Mouse (Mus musculus) lung, postnatal 4 days (tissue): ENCODE data around the gene Cavin1.
"Not testable (repeated sequence)": the region's sequence is repeated elsewhere in the genome, so short reads cannot be mapped to it uniquely, and the experiment has no call there.

ENCODE experiments used
- DNase-seq, 2 experiments: peaks; one replicate each; pipeline ENCODE4 v3.0.0; 2021

Cavin1 gene

GRCm38 (mm10) chr11:100970557-100970937 is at the start of gene Cavin1:
Cavin1 (minus strand) TSS chr11:100970887.
- peak; percentile 97 to 99 for DNase-seq

DNA sequence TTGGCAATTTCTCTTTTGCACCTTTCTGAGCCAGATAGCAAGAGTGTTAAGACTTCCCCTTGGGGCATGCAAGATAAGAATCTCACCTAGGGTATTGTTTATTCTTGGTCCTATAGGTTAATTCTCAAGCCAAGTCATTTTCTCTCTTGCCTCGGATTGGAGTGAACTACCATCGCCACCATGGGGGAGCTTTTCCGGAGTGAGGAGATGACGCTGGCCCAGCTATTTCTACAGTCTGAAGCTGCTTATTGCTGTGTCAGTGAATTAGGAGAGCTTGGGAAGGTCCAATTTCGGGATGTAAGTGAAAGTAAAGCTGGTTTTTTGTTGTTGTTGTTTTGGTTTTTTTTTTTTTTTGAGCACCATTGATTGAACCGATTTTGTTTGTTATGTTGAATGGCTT is 41.0 kb upstream of the Cavin1 start:
- DNase-seq, result no peak

DNA sequence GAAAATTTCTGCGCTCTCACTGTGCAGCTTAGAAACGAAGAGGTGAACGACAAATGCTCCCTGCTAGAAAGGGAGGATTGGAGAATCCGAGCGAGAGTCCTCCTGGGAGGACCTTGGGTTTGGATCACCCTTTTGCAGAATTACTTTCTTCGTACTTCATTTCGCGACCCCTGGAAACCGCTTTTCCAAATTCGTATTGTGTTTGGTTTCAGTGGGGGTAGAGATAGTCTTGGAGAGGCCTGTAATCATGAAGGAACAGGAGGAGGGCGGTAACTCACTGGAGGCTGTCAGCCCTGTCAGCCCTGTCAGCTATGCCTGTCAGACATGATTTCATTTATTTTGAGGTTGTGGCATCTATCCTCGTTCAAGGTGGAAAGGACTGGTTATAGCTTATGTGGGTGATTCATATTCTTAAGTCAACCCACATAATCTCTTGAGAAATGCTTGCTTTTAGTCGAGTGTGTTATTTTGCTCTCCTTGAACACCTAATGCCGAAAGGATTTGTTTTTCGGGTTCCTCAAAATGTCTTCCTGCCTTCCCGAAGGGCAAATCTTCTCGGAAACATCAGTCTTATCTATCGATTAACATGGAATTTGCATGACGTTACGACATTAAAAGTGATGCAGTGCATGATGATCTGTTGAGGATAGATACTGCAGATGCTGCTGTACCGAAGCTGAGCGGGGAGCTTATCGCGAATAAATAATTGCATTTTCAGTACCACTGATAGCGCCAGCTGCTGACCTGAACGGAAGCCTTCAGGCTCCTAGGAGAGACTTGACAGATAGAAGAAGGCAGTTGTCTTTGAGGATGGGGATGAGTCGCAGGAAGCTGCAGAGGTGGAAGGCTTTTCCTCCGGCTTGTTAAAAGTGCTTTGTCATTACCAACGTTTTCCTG is 39.4 kb upstream of the Cavin1 start:
- no peak for DNase-seq

DNA sequence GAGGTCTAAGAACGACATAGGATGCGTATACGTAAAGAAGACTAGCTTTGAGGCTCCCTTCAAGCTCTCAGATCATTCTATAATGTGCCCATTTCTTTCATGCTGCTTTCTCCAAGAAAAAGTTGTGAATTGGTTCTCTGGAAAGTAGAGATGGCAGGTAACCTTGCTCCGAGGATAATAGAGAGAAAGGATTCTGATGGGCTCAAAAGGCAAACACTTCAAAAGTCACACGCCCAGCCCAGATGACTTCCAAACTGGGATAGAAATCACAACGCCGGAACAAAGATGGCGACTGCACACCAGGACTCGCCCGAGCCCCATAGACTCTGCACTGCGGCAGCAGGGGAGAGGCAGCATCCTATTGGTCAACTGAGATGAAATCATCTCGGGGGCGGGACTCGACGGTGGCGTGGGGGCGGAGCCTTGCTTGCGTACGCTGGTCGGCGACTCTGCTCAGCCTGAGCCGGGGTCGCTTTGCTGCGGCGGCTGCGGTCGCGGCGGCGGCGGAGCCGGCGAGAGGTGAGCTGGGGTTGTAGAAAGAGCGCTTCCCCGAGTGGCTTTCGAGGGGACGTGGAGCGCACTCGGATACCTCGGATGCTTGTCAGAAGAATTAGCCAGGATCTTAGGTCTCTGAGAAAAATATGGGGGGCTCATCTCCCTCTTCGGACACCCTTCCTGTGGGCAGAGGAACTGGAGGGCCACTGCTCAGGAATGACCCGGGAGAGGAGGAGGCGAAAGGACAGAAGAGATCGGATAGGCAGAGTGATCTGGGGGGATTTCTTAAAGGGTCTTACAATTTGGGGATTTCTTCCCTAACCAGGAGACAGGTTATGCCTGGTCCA is 38.6 kb upstream of the Cavin1 start, which contains the start of gene Atp6v0a1:
Atp6v0a1 (plus strand) TSS at position 407 of the 842 bp plus-strand sequence.
- peak; percentile 98 for DNase-seq

DNA sequence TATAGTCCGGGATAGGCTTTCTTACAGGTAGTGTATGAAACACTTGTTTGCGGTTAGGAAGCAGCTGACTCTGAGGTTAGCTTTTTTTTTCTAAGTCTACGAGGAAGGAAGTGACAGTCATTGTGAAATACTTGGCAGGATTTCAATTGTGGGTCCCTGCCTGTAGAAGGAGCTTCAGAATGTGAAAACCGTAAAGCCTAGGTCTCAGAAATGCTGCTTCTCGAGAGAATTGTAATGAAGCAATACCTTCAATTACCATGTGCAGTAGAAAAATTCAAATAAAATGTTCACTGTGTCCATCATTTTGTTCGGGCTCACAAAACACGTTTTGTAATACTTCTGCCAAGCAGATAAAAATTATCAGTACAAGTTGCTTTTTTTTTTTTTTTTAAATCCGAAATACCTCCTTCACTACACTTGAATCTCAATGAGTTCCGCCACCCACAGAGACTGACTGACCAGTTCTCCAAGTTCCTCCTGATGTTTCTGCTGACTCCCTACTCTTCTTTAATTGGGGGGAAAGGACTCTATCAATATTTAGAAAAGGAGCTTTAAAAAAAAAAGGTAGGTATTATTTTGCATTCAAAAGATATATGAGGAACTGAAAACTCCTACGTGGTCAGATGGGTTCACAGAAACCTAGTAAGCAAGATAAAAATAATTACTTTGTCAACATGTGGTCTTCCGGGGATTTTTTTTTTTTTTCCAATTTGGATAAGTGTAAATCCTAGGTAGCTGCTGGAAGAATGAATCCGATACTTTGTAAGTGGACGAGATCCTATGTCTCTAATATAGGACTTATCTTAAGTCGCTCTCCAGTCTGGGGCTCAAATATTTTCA is 37.7 kb upstream of the Cavin1 start:
- peak in 1 of 2 experiments; percentile 60 for DNase-seq

DNA sequence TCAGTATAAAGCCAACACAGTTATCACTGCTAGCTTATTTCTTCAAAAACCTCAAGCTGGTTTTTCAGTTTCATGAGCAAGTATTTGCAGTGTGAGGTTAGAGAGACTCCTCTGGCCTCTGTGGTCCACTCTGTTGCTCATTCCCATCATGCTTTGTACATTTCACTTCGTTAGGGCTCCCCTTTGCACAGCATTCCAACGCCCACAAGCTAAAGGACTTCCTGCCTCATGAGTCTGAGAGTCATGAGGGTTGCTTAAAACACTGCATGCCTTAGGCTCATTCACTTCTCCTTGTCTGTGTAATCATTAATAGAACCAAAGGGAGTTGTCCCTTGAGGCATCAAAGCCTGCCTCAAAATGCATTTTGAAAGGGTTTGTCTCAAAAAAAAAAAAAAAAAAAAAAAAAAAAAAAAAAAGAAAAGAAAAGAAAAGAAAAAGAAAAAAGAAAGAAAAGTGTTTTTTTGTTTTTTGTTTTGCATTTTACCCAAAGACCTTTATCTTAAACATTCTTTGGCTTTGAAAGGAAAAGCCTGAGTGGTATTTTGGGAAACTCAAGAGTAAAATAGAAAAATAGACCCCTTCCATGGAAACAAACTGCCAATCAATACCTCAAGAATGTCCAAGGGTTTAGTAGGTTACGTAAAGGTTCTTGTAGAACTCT is 32.5 kb upstream of the Cavin1 start:
- peak; percentile 57 to 67 for DNase-seq

- DNase-seq, result not testable (repeated sequence)
Measured at GRCm38 (mm10) chr11:101001875-101002552, 31.3 kb upstream of the Cavin1 start.

GRCm38 (mm10) chr11:100999254-100999653 is 28.6 kb upstream of the Cavin1 start:
- DNase-seq, result no peak

GRCm38 (mm10) chr11:100998836-100999235 is 28.1 kb upstream of the Cavin1 start:
- DNase-seq, result no peak

- DNase-seq, result no peak
Measured at GRCm38 (mm10) chr11:100996501-100996900, 25.8 kb upstream of the Cavin1 start.

- no peak for DNase-seq
Measured at GRCm38 (mm10) chr11:100994655-100995054, 24.0 kb upstream of the Cavin1 start.

GRCm38 (mm10) chr11:100994233-100994632 is 23.5 kb upstream of the Cavin1 start:
- no peak for DNase-seq

DNA sequence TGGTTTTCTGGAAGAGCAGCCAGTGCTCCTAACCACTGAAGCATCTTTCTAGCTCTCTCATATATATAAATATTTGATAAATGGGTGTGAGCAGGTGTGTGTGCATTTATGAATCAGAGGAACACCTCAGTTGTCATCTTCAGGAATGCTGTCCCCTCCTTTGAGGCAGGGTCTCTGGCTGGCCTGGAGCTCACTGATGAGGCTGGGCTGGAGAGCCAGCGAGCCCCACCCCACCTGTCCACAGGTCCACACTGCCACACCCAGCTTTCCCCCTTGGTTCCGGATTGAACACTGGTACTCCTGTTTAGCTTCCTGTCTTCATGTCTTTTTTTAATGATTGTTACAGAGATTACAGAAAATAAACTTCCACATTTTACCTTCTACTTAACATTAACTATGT is 22.8 kb upstream of the Cavin1 start:
- DNase-seq, result no peak

DNA sequence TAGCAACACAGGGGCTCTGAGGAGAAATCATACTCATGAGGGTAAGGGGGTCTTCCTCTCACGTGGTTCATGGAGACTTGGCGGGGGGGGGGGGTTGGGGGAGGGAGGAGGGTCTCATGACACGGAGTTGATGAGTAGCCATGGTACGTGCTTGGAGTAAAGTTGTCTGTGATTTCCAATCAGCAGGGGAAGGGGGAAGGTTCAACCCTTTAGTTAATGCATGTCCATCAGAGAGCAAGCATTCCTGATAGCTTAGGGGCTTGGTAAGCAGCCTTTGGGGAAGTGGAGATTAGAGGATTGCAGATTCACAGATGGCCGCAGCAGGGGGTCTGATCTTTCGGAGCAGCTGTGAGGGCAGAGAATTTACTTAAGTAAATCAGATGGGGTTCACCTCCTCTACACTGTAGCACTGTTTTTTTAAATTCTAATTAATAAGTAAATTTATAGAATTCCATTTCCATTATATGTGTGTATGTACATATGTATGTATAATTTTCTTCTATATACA is 20.4 kb upstream of the Cavin1 start:
- no peak for DNase-seq

DNA sequence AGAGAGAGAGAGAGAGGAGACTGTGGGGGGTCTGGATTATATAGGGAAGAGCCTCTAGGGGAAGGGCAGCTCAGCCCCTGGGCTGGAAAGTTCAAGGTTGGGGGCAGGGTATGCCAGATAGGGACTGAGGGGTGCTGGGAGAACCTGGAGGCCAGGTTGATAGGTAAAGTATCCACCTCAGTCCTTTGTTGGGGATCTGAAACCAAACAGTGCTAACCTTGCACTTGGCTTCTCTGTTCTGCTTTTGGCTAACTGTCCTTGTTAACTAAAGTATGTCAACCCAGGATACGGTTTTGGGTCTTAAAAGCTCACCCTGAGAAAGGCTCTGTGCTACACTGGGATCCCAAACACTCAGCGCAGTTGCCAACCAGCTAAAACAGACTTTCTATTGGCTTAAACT is 19.0 kb upstream of the Cavin1 start:
- DNase-seq, result no peak

DNA sequence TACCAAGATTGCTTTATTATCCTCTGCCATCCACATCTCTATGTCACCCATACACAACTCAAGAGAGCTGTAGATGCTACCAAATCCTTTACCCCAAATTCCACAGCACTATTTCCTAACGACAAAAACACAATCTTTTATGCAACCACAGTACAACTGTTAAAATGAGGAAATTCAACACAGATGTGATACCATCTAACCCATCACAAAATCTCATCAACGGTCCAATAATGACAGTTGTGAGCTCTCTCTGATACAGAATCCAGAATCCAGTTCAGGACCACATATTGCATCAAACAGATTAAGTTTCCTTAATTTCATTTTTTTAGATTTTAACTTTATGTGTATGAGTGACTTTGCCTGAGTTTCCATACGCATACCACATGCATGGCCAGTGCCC is 18.0 kb upstream of the Cavin1 start:
- no peak for DNase-seq

- no peak for DNase-seq
Measured at GRCm38 (mm10) chr11:100985607-100986006, 14.9 kb upstream of the Cavin1 start.

DNA sequence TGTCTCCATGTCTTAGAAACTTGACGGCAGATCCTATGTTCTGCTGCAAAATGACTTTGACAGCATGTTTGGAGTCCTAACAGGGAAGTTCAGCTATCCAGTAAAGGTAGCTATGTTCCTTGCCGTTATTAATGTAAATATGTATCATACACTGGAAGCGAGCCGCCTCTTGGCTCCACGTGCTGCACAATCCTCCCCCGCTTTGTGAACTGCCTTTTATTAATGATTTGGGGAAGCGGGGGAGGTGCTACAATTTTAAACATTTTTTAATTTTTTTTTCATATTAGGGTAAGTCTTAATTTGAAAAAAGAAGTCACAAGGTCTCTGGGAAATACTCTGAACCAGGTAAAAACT is 13.1 kb upstream of the Cavin1 start:
- no peak for DNase-seq

- DNase-seq, result peak; percentile 74 to 88
Measured at GRCm38 (mm10) chr11:100983125-100983777, 12.6 kb upstream of the Cavin1 start.

DNA sequence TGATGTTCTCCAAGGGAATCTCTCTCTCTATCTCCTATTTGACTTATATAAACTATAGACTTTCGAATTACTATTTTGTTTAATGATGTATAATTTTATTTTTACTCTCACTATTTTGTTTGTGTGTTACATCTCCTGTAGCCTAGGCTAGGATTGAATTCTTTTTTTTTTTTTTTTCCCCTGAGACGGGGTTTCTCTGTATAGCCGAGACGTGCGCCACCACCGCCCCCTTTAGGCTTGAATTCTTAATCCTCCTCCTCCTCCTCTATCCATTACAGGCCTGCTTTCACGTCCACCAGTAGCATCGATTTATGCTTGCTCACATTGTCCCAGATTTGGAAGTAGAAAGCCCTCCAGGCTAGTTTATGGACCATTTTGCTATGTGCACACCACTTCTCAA is 11.4 kb upstream of the Cavin1 start:
- no peak for DNase-seq

DNA sequence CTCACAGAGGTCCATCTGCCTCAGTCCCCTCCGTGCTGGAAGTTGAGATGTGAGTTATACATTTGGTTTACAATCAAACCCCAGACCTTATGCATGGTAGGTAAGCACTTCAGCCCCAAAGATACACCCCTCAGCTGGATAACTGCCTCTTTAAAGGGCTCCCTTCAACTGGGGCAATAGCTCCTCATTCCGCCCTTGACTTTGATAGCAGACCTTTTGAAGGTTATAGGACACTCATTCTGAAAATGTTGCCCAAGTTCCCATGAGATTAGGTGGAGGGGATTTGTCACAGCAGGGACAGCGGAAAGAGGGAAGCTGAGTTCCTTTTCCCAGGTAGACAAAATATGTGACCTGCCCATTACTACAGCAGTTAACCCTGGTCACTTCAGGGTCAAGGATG is 10.5 kb upstream of the Cavin1 start:
- no peak for DNase-seq
